Mouse (Mus musculus) G1E (cell line): ENCODE data around the gene Nexmif. TPM values are rescaled to one million over a fixed set of nuclear protein-coding genes. Genes with fewer than 3 reads are reported as not detected.

Source experiments
- ATAC-seq: 2 replicates; pipeline ENCODE4 v1.8.0; 2016; ENCODE audit warnings: mild to moderate bottlenecking; ENCODE audit not compliant: insufficient number of reproducible peaks, poor library complexity, low FRiP score, severe bottlenecking; ENCODE audit errors: extremely low read depth
- DNase-seq: peaks from one replicate; pipeline ENCODE4 v3.0.0; 2012; ENCODE audit warnings: low spot score
- H3K27me3 ChIP-seq: 2 replicates; pipeline ENCODE4 v1.6.1; 2012; ENCODE audit warnings: mild to moderate bottlenecking, low read length, inconsistent platforms; ENCODE audit not compliant: insufficient read depth
- H3K36me3 ChIP-seq: replicated peaks from 2 replicates; pipeline ENCODE3; 2012; ENCODE audit warnings: mild to moderate bottlenecking, inconsistent platforms
- H3K4me1 ChIP-seq: 2 replicates; pipeline ENCODE4 v1.6.1; 2012; ENCODE audit warnings: low read depth, low read length, inconsistent platforms, mixed read lengths; ENCODE audit not compliant: insufficient read depth
- H3K4me3 ChIP-seq: 2 replicates; pipeline ENCODE4 v1.5.1; 2012; ENCODE audit warnings: low read depth, mild to moderate bottlenecking, inconsistent platforms, low read length, moderate library complexity, mixed read lengths
- H3K9me3 ChIP-seq: replicated peaks from 2 replicates; pipeline ENCODE4 v1.6.1; 2012; ENCODE audit warnings: inconsistent platforms
- CTCF ChIP-seq: IDR thresholded peaks from 2 replicates; pipeline ENCODE4 v1.5.1; 2012; ENCODE audit warnings: low read depth, low read length, inconsistent platforms, mixed read lengths
- GATA1 ChIP-seq: IDR thresholded peaks from 2 replicates; pipeline ENCODE4 v1.6.1; 2012; ENCODE audit warnings: borderline replicate concordance, low read length, inconsistent platforms, mixed read lengths
- GATA2 ChIP-seq: IDR thresholded peaks from 2 replicates; pipeline ENCODE4 v1.6.1; 2012; ENCODE audit warnings: low read depth, low read length, inconsistent platforms, borderline replicate concordance
- POLR2AphosphoS5 ChIP-seq: IDR thresholded peaks from 2 replicates; pipeline ENCODE4 v1.6.1; 2012; ENCODE audit warnings: low read depth, low read length, inconsistent platforms; ENCODE audit not compliant: insufficient replicate concordance
- TAL1 ChIP-seq: conservative IDR thresholded peaks from 2 replicates; pipeline ENCODE4 v1.6.1; 2012; ENCODE audit warnings: low read depth, low read length, inconsistent platforms, mixed read lengths
- polyA plus RNA-seq: library from polyadenylated mRNA; stranded (reverse); fragments of >175 nt; gene quantifications from 2 replicates; pipeline ENCODE4 v1.2.3, GENCODE M21; 2012
- total RNA-seq, 2 experiments: library from RNA; stranded (forward) in 1 of 2; stranded (reverse) in 1 of 2; fragments of 200-1000 nt in 1 of 2; fragments of >200 nt in 1 of 2; fragmentation: Nextera tagmentation in 1 of 2; gene quantifications; 2 replicates each; pipeline ENCODE4 v1.2.3; 2014 to 2017

Gene Nexmif
- total RNA-seq (2014; fragmentation: Nextera tagmentation) = not detected in 2 replicates
- 0.06 TPM in 1 of 2 replicates, not detected in the other for total RNA-seq (2017)
- polyA plus RNA-seq = not detected in 2 replicates

DNA sequence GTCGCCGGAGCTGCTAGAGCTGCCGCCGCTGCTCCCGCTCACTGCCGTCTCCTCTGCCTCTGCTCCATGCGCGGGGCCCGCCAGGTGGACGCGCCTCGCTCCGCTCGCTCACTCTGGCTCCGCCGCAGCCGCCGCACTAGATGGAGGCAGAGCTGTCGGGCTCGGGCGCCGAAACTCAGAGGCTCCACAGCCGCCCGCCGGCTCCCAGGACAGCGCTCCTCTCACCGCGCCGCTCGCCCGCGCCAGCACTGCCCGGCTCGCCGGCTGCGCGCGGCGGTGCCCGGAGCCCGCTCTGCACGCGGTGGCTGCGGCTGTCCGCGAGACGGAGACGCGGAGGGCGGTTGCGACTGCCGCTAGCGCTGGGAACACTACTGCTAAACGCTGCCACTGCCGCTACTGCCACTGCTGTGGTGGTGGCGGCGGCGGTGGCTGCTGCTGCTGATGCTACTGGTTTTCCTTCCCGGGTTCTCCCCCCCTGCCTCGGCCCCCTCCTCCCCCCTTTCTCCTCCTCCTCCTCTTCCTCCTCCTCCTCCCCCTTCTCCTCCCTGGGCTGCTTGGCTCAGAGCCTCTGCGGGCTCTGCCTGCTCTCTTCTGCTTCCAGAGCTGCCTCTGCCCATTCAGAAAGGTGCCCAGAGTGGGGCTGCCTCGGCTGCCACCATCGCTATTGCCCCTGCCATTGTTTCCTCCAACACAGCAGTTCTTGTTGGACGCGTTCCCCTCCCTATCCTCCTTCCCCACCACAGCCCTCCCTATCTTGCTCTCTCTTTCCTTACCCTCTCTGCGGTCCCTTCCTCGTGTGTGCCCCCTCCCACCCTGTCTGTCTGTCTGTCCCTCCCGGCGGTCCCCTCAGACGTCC, at the start of gene Nexmif:
Nexmif (minus strand) TSS at position 450 of the 856 bp plus-strand sequence.
- Histone ChIP-seq H3K36me3 (no peaks in the 10 kb centered on the region), H3K9me3 (peaks cover 17% of the 10 kb centered on the region), H3K4me1 (no peaks in the 10 kb centered on the region), H3K27me3 (no peaks in the 10 kb centered on the region), H3K4me3 (no peak within 1 kb of the TSS)
- DNase-seq (no peak), ATAC-seq (no peak)
- TF ChIP-seq POLR2AphosphoS5 (no peak), GATA2 (no peak), CTCF (no peak), GATA1 (no peak), TAL1 (no peak)

DNA sequence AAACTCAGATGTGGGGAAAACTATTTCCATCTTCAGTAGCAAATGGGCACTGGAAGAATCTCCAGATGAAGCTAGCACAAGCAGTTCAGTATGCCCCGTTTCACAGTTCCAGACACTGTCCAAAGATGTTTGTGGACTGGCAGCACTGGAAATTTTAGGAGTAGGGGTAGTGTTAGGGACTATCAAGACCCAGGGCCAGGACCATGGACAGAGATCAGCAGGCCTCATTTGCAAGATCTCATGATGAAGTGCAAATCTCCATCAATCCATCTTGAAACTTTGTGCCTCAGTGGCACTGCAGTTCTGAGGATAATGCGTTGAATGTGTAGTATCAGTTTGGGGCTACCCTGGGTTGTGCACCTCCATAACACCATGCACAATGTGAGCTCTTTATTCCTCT, 7.7 kb upstream of the Nexmif start:
- no peaks in the 10 kb centered on the region for H3K4me1 ChIP-seq
- H3K36me3 ChIP-seq = no peaks in the 10 kb centered on the region
- DNase-seq = no peak
- H3K27me3 ChIP-seq = no peaks in the 10 kb centered on the region
- no peaks in the 10 kb centered on the region for H3K9me3 ChIP-seq
- no peak overlapping the region for H3K4me3 ChIP-seq
- TF ChIP-seq CTCF (no peak), POLR2AphosphoS5 (no peak), GATA2 (no peak), GATA1 (no peak), TAL1 (no peak)
- no peak for ATAC-seq

DNA sequence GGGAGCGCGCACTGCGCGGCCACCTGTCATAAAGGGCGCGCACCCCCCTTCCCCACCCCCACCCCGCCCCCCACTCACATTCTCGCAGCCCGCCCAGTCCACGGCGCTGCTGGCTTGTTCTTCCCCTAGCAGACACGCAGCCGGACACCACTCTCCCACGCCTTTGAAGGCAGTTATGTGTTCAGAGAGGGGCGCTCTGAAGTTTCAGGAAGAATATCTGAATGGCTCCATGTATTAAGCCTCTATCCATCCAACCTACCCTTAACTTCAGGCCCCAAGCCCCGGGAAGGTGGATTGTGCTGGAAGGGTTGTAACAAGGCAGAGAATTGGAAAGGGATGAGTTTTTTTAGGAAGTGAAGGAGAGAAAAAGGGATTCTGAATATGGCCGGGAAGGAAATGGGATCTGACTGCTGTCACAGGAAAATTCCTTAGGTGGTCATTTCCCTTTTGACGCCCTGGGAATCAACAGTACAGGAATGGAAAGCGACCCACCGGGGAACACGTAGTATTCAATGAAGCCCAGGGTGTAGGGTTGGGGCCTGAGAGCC, 681 bp upstream of the Nexmif start:
- ATAC-seq (no peak), DNase-seq (no peak)
- Histone ChIP-seq H3K4me3 (no peak overlapping the region), H3K9me3 (peaks cover 17% of the 10 kb centered on the region), H3K4me1 (no peaks in the 10 kb centered on the region), H3K27me3 (no peaks in the 10 kb centered on the region), H3K36me3 (no peaks in the 10 kb centered on the region)
- no peak for TF ChIP-seq GATA1
- TF ChIP-seq POLR2AphosphoS5 = no peak
- TF ChIP-seq GATA2 = no peak
- TF ChIP-seq CTCF = no peak
- no peak for TF ChIP-seq TAL1

DNA sequence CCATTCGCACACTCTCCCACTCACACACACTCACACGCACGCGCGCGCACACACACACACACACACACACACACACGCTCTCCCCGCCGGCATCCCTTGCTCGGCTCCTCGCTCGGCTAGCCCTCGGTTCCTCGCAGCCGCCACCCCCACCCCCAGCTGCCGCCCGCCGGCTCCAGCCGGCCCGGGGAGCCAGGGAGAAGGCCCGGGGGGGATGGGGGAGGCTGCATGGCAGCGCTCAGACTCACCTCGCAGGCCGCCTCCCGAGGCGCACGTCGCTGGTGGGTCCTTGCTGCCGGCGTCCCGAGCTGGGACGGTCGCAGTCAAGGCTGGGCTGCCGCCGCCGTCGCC, 623 bp downstream of the Nexmif start:
- peaks cover 17% of the 10 kb centered on the region for H3K9me3 ChIP-seq
- TF ChIP-seq TAL1 (no peak), POLR2AphosphoS5 (no peak), CTCF (no peak), GATA2 (no peak), GATA1 (no peak)
- no peaks in the 10 kb centered on the region for H3K27me3 ChIP-seq
- ATAC-seq (no peak), DNase-seq (no peak)
- no peak overlapping the region for H3K4me3 ChIP-seq
- no peaks in the 10 kb centered on the region for H3K4me1 ChIP-seq
- no peaks in the 10 kb centered on the region for H3K36me3 ChIP-seq

DNA sequence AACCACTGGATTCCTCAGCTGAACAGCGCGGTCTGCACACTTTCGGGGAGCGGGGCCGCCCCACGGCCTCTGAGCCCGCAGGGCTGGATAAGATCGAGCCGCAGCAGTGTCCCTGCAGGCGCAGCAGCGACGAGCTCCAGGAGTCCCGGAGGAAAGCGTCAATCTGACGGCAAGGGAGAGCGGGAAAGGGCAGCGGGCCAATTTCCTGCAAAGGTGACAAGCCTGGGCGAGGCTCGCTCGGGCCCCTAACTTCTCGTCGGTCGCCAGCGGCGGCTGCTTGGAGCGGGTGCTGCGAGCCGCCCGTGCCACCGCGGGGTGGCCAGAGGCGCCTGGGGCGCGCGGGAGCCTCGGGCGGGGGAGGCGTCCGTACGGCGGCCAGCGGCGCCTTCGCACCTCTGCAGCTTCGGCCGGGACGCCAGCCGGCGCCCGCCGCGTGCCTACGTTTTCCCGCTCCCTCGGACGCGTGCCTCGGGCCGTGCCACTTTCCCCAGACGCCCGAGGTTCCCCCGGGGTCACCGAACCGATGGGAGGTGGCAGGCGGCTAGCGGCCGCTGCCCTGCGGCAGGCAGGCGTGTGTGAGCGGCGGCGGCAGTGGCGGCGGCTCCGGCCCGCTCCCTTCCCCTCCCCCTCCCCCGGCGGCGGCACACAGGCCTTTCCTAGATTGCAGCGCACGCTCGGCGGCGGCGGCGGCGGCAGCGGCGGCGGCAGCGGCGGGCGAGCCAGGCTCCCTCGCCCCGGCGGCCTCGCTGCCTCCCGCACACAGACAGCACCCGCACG, 1.2 kb downstream of the Nexmif start:
- ATAC-seq (no peak), DNase-seq (no peak)
- TF ChIP-seq POLR2AphosphoS5 (no peak), TAL1 (no peak), CTCF (no peak), GATA2 (no peak), GATA1 (no peak)
- Histone ChIP-seq H3K4me3 (no peak overlapping the region), H3K36me3 (no peaks in the 10 kb centered on the region), H3K4me1 (no peaks in the 10 kb centered on the region), H3K9me3 (peaks cover 17% of the 10 kb centered on the region), H3K27me3 (no peaks in the 10 kb centered on the region)

DNA sequence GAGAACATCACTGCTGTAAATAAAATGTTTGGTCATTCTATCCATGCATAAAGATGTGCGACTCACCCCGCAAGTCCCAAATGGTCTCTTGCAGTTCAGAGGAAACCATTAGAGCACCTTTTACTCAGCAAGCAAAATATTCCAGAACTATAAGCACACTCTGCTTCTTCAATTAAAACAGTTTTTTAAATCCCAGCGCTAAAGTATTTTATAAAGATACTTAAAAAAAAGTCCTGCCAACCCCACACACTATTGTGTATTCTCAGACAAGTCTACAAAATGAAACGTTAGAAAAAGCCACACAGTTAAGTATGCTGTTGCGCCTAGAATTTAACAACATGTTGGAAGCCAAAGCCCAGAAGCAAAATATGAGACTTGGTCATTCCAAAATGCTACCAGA, 1.9 kb downstream of the Nexmif start:
- Histone ChIP-seq H3K4me1 (no peaks in the 10 kb centered on the region), H3K36me3 (no peaks in the 10 kb centered on the region), H3K27me3 (no peaks in the 10 kb centered on the region), H3K4me3 (no peak overlapping the region), H3K9me3 (peaks cover 17% of the 10 kb centered on the region)
- no peak for TF ChIP-seq POLR2AphosphoS5
- TF ChIP-seq GATA2 = no peak
- TF ChIP-seq GATA1 = no peak
- TF ChIP-seq CTCF = no peak
- TF ChIP-seq TAL1 = no peak
- DNase-seq (no peak), ATAC-seq (no peak)
